Mouse (Mus musculus) gastrocnemius, adult 18-20 months (tissue): ENCODE data around the gene Deup1. TPM values are rescaled to one million over a fixed set of nuclear protein-coding genes. Genes with fewer than 3 reads are reported as not detected.
"Not testable (repeated sequence)": the region's sequence is repeated elsewhere in the genome, so short reads cannot be mapped to it uniquely, and the experiment has no call there.

Source experiments
- DNase-seq: peaks from one replicate; pipeline ENCODE4 v3.0.0; 2021; ENCODE audit warnings: low spot score
- total RNA-seq, 2 experiments: library from RNA; stranded (reverse); gene quantifications; 2 replicates each; pipeline ENCODE4 v1.2.3; 2021

Deup1 gene
- total RNA-seq, 2 experiments from 2014 or later, result not detected

DNA sequence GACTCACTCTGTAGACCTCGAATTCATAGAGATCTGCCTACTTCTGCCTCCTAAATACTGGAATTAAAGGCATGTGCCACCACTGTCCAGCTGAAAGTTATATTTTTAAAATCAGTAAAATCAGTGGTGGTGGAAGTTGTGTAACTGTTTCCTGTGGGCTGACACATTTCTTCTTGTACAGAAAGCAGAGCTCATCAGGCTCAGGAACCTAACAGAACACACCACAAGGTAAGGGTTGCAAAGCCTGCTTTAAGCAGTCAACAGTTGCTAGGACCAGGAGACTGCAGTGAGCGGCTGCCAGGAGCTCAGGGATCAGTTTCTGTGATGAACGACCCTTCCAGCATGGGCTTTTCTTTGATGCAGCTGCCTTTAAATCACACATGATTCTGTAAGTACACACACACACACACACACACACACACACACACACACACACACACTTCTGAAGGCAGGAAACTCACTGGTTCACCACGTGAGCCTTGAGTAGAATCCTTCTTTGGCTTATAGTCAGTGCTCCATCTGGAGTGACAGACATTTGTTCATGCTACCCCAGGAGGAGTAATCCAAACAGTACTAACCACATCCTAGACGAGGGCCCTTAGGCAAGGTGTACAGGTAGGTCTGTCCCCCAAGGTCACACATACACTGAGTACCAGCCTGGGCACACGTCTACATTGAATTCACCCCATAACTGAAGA is 40.4 kb downstream of the Deup1 start:
- DNase-seq, result no peak

DNA sequence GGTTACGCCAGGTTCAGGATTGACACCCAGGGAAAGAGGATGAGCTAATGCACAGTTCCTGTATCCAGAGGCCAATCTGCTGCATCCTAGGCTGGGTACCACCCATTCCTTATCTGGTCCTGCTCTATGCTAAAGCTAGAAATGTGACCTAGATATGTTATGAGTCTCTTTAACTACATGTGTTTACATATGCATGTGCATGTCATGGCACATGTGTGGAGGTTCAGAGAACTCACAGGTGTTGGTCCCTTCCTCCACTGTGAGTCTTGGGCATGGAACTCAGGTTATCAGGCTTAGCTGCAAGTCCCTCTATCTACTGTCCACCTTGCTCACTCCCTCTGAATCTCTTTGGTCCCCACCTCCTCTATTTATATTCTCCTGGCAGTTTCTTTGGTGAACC is 41.8 kb downstream of the Deup1 start:
- no peak for DNase-seq

DNA sequence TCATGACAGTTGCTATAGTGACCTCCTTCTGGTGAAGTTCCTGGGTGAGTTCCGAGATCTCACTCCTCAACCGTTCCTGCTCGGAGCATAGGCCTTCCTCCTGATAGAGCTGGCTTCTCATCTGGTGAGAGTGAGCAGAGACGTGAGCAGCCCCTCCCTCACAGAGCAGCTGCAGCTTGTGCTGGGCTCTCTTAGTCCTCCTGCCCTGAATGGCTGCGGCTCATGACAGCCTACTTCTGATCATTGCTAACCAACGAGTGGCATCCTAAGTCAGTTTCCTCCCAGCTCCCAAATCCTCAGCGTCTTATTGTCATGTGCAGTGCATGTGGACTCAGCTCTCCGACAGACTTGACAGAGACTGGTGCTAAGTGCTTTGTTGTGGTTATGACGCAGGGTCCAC is 43.5 kb downstream of the Deup1 start:
- no peak for DNase-seq

DNA sequence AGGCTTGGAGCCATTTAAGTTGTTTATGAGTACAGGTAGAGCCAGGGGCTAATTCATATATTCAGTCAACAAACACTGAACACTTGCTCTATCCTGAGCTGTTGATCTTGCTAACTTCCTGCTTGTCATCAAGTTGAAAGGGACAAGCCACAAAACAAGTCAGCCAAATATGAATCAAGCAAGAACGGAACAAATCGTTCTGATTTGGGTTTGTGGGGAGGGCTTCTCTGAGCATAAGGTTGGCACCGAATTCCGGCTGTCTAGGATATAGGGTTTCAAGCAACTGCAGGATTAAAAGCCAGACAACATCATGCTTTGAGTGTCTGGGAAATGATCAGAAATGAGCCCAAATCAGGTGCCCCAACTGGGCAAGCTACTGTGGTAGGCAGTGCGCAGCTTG is 45.7 kb downstream of the Deup1 start:
- no peak for DNase-seq

DNA sequence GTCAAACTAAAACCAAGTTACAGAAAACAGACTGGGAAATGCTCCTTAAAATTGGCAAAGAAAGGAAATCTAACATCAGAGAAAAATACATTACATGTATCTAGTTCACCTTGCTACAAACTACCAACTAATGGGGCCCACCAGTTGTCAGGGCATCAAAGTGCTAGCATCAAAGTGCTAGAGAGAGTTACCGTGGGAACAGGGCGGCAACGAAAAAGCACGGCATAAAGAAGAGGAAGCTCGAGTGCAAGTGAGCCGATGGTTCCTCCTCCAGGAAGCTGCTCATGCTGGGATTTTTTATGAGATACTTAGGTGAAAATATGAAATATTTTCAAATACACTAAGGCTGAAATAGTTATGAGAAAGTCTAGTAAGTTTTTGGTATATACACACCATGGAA is 47.6 kb downstream of the Deup1 start:
- no peak for DNase-seq

DNA sequence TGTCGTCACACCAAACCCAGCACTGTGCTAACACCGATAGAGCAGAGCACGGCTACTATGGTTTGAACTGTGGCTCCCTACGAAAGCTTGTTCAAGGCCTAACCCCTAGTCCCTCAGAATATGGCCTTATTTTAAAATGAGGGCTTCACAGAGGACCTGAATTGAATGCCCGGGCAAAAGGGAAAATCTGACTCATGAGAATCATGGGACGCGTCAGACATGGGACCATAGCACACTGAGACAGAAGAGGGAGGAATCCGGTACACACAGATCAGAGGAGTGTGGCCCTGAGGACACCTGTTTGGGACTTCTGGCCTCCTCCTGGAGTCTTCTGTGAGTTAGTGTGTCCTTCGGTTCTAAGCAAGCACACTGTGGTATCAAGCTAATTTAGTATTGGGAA is 48.8 kb downstream of the Deup1 start:
- no peak for DNase-seq

DNA sequence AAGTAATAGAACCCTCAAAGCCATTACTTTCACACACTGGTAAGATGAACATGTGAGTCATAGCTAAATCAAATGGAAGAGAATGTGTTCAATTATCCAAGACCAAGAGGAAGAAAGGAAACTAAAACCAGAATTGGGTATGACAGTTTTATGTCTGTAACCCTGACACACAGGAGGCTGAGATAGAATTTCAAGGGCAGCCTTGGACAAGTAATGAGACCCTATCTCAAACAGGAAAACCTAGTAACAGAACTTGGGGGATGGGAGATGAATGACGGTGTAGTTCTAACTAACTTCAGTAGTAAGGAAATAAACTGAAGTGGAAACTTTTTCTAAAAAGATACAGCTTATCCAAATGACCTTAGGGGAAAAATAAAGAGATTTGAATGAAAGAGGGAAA is 49.3 kb downstream of the Deup1 start:
- DNase-seq, result no peak

DNA sequence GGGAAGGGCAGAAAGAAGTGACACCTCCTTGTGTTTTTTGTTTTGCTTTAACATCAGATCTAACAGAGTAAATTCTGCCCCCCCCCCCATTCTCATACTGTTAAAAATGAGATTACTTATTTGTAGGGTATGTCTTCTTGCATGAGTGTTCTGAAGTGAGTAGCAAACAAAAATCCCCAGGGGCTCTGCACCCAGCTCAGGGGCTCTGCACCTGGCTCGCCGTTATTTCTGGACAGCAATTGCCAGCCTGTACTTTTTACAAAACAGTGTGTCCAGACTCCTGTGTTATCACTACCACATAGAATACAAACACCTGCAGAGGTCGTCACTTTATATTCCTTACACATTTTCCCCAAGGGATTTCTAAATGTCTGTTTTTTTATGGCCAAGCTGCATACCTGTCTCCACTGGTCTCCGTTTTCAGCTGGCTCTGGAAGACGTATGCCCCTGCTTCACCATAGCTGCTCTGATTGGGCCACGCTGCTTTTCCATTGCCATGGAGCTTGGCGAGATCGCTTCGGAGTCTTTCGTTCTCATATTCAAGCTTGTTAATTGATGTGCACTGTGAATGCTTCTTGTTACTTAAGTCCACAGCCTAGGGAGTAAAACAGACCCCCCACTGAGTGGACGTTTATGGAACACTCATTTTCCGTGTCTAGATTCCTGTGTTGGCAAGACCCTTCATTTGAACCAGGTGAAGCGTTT is 52.8 kb downstream of the Deup1 start:
- no peak for DNase-seq

DNA sequence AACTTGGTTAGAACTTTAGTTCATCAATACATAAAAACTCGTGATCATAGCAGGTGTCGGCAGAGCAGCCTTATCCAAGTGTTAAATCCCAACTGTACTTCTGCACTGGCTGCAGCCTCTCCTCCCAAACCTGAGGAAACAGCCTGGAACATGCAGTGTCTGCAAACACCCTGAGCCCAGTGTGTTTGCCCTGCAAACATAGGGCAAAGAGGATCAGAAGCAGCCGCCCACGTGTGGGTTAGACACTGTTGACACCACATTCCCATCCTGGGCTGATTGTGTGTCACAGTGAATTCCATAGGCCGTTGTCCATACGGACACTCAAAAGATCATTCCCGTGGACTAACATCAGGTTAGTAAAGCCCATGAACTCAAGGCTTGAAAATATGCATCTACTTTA is 65.4 kb downstream of the Deup1 start:
- no peak for DNase-seq

DNA sequence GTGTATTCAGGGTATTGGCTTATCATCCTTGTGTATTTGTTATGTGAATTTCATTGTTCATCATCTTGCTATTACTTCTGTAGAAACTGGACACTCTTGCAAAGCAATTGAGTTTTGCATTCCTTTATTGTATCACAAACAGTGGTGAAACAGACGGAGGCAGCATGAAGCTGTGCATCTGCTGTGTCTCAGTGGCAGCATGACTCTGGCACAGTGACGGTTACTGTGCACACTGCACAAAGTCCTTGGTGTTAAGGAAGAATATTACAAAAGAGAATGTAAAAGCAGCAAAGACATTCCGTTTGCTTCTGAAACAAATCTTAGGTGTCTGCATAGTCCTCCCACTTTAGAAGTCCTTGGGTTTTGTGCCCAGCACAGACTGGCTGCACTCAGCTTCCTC is 67.3 kb downstream of the Deup1 start:
- DNase-seq, result no peak

DNA sequence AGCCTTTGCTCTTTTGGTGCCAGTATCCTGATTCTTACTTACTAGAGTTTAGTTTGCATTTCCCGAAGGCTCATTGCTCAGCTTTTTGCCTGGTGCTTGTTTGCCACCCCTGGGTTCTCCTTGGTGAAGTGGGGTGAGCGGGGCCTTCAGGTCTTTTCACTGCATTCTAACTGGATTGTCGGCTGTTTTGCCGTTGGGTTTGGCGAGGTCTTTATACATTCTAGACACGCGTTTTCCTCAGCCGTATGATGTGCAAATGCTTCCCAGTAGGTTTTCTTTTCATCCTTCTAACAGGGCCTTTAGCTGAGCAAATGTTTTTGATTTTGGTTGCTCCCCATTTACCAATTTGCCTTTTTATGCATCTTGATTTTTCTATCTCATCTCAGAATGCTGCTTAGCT is 74.4 kb downstream of the Deup1 start:
- DNase-seq, result no peak

DNA sequence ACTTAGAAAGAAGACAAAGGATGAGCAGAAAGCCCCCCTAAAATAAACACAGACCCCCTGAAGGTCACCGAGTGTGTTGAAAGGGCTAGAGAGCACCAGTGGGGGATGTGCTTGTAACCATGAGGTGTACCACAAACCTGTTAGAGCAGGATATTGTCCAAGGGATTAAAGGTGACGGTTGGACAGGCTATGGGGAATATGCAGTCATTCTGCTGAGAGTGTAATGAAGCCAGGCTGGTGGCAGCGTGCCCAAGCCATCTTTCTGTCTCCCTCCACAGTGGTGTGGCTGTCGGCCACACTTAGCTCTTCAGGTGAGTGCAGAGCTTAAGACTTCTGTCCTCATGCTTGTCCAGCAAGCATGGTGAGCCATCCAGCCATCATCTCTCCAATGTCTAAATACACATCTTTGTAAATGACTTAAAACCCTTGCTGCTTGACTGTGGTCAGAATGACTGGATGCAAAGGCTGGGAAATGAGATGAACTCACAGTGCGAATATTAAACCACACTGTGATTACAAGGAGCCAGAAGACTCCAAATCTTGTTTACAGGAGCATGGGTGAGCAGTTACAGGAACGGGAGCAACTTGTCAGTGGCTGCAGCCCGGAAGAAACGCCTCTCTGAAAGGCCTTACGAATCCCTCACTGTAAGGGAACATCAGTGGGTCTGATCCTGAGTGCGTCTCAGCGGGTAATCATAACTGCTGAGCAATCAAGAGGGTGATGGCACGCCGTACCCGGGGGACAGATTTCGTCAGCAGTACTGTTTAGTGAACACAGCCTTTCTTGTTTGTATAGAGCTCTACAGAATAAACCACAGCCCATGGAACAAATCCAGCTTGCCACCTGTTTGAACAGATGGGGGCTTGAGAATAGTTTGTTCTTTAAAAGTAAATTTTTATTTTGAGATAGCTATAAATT is 75.5 kb downstream of the Deup1 start:
- DNase-seq, result no peak

DNA sequence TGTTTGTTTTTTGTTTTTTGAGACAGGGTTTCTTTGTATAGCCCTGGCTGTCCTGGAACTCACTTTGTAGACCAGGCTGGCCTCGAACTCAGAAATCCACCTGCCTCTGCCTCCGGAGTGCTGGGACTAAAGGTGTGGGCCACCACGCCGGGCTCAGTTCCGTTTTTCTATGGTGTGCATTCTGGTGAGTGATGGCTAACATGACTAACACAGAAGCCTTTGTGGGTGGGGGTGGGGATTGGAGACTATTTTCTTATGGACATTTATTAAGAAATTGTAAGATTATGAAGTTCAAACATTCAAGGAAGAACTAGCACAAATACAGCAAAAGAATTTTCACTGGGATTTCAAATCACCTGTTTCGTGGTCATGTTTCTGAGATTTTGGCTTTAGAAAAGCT is 76.7 kb downstream of the Deup1 start:
- not testable (repeated sequence) for DNase-seq

DNA sequence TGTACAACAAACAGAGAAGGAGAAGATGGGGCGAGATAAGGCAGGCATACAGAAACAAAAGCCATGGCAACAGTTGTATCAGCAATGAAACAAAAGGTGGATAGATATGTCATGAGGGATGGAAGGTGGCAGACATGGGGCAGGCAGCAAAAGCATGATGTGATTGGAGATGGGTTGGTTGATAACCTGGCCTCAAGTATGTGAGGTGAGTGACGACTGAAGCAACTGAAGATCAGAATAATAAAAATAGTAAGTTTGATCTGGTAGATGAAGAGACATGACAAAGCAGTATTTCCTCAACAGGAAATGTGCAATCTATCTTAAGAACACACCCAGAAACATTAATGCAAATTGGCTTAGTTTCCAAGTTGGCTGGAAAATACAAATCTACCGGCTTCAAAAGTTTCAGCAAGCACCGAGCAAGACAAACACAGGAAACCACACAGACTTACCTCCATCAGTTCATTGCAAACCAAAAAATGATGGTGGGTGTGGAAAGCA is 77.2 kb downstream of the Deup1 start:
- DNase-seq, result no peak

DNA sequence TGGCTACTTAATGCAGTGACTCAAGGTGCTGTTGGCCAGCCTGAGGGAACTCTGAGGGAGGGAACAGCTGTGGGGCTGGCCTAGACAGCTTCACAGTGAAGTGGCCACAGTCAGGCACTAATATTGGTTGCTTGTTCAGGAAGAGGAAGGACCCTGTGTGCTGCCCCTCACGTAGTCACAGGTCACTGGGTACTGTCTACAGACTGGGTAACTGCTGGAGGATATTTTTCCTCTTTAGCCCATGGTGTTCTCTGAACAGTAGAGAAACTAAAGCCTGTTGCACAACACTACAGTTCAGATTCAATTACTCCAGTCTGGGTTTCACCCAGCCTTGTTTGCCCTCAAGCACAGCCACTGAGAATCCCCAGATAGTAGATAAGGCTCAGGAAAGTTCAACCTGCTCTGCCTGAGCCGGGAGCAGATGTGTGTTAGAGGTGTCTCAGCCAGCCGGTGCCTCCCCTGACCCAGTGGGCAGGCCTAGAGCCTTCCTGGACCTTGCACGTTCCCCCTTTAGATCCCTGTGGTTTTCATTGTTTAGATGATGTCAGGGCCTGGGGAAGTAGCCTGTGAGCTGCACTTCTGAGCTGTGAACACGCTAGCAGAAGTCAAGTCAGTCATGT is 85.9 kb downstream of the Deup1 start:
- DNase-seq, result no peak

DNA sequence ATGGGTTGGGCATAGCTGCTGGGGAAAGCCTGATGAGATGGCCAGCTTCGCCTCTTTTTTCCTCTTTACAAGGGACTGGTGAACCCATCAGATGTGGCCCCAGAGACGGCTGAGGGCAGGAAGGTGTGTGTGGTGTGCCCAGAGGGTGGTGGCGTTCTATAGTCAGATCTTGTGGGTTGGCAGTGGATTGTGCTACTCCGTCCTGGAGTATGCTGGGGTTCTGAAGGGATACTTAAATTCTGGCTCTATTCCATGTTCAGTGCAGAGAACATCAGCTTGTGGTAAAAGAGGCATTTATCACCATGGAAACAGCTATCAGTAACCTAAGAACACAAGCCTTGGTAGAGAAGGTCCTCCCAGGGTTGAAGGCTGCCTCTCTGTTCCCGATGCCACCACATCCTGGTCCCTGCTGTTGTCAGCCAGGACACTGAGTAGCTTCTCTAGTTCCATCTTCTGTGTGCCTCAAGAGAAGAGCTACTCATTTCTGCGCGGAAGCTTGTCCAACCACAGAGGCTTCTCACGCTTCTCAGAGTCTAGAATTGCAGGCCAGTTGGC is 88.7 kb downstream of the Deup1 start:
- no peak for DNase-seq

DNA sequence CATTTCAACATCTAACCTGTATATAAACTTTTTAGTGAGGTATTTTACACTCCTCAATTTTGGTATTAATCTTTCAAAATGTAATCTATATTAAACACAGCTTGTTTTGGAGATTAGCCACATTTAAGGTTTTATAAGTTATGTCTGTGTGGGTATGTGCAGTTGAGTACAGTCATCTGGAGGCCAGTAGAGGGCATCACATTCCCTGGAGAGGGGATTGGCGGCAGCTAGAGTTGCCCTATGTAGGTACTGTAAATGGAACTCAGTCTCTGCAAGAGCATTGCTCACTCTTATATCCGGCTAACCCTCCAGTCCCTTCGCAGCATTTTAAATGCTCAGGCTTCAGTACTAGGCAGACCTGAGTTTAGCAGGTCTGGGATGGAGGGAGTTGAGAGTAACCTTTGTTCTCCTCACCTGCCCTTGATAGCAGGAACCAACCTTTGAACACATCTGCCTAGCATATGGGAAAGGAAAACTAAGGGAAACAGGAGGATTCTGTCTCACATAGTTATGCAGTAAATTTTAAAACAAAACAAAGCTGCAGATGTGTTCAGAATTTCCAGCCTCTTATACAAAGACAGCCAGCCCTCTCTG is 90.2 kb downstream of the Deup1 start:
- DNase-seq, result no peak

DNA sequence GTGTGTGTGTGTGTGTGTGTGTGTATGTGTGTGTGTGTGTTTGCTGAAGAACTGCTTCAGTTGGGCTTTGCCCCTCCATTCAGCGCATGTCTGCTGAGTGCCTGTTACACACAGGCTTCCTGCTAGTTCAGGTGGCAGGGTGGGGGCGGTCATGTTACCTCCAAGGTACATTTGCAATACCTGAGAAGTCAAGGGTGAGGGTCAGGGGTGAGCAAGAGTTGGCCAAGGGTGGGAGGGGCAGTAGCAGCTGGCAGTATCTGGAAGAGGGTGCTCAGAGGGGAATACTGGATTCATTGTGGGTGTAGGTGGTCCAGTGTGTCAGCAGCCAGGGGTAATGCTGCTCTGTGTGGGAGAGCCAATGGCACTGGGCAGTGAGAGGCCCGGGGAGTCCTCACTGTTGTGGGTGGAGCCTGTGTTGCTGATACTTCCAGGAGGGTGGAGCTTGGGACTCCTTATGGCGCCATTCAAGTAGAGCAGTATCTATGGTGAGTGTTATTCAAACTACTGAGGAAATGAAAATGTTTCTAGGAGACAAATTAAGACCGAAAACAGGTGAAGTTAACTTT is 90.8 kb downstream of the Deup1 start:
- no peak for DNase-seq

DNA sequence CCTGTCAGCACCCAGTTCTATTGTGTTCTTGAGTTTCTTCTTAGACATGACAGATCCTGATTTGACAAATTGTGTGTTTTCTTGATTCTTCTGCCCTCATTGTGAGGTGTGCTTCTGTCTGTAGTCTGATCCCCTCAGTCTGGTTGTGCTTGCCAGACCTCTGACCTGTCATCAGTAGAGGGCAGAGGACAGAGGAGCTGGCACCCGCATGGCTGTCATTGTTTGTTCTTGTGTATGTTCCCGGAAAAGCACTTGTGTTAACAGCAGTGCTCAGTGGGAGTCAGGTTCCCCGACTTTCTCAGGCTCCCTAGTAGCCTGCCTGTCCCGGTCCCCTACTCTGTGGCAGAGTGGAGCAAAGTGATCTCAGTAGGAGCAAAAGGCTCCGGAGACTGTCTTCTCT is 92.3 kb downstream of the Deup1 start:
- DNase-seq, result no peak

DNA sequence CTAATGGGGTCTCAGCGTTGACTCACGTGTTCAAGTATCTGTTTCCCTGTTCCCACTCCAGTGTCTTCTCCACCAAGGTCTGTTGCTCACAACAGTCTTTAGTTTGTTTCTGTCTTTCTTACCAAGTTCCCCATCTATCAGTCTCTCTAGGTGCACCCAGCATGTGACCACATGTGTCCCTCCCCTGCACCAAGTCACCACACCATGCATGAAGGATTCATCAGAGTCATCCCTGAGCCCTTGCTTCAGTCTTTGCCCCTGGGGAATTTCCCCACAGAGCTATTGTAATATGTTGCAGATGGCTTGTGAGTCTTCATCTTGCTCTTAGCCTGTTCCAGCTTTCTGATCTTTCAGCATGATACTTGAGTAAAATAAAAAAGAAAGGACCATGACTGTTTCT is 93.6 kb downstream of the Deup1 start:
- DNase-seq, result no peak
